Mouse (Mus musculus) C2C12 (cell line): Measurements from ENCODE around the gene Xylb.

Experiments used
- CEBPB ChIP-seq: IDR thresholded peaks from one replicate; pipeline ENCODE4 v1.6.1; 2011; ENCODE audit warnings: low read depth, mild to moderate bottlenecking, control low read depth, moderate library complexity
- CTCF ChIP-seq: IDR thresholded peaks from one replicate; pipeline ENCODE4 v1.5.1; 2011; ENCODE audit not compliant: control insufficient read depth, insufficient read depth, insufficient read length
- MYOG ChIP-seq: IDR thresholded peaks from one replicate; pipeline ENCODE4 v1.6.1; 2011; ENCODE audit not compliant: control insufficient read depth, insufficient read length; ENCODE audit errors: extremely low read depth
- USF1 ChIP-seq: IDR thresholded peaks from one replicate; pipeline ENCODE4 v1.6.1; 2011; ENCODE audit warnings: low read depth, mild to moderate bottlenecking, control low read depth, moderate library complexity

DNA sequence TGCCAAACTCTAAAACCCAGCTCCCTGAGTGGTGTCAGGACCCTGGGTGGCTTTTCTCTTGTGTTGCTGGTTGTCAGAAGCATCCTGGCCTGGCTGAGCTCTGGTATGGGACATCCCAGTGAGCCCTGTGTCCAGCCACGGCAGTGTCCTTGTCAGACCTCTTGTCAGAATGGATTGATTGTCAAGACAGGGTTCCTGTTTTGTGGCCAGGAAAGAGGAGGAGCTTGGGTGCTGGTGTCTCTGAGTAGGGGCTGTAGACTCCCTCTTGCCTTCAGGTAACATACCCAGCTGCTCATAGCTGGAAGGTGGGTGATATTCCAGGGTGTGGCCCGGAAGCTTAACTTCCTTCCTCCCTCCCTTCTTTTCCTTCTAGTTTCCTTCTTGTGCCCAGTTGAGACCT lies 78.7 kb downstream of the Xylb start:
- TF ChIP-seq CTCF (no peak), MYOG (no peak), CEBPB (no peak), USF1 (no peak)
